Mouse (Mus musculus): ENCODE data around the gene Rbp1.

- TF ChIP-seq POLR2A (IDR thresholded peaks at IDR 0.05; ENCODE audit: borderline replicate concordance, extremely low read depth, insufficient read depth, insufficient read length, poor library complexity, severe bottlenecking), result no peak
- no peak for TF ChIP-seq CTCF (IDR thresholded peaks at IDR 0.05; ENCODE audit: borderline replicate concordance, extremely low read depth, insufficient read depth, insufficient read length)
These were observed 29.3 kb upstream of the Rbp1 start for GRCm38 (mm10) chr9:98393496-98393895.

All from brain, embryonic 14.5 days (tissue).